In genomic region chr4:116010186-116010585, GRCm38 (mm10) we compare ENCODE assay signal across 20 mouse cellular contexts. TPM values are rescaled to one million over a fixed set of nuclear protein-coding genes. Genes with fewer than 3 reads are reported as not detected.
DNase-seq lines count a peak whose midpoint lies in the region; ATAC-seq lines count a peak whose summit lies in the region.
"Had no signal": no experiment of that assay in that cellular context is flagged by ENCODE, and none has a peak within 500 bp of the region (broad histone marks: within the 10 kb centered on the region; RNA-seq: fewer than 3 reads in every experiment).

No protein-coding gene starts in this region.

- DNase-seq in CD4-positive helper T cell, adult 2 months (ENCODE audit: low read depth, low spot score): peak; percentile 88
- peak; percentile 80 for DNase-seq in CD4-positive, CD25-positive, alpha-beta regulatory T cell, adult 2 months (ENCODE audit: low read depth, low spot score)
- peak; percentile 57 for DNase-seq in natural killer cell, adult 2 months (ENCODE audit: low spot score in 2 of 2)
- no peak for DNase-seq in left cerebral cortex, adult 8-10 months (ENCODE audit: low spot score in 2 of 2)
- DNase-seq in gastrocnemius, postnatal 25 days: no peak
- DNase-seq in gastrocnemius, postnatal 4 days (ENCODE audit: low spot score in 2 of 2): no peak
- DNase-seq: adrenal gland, adult 8-10 months; cerebellum, adult 8-10 months; cerebellum, postnatal 36 days; kidney, adult 8-10 months; kidney, postnatal 4 days; lung, postnatal 36 days; right cerebral cortex, adult 18-20 months; right cerebral cortex, postnatal 4 days; thymus, postnatal 14 days had no signal

- peak; percentile 82 for ATAC-seq in activated CD4-positive, CD25-positive, alpha-beta regulatory T cell, adult 4 months
- ATAC-seq: forebrain, embryonic 15.5 days; hindbrain, embryonic 16.5 days; intestine, embryonic 16.5 days; midbrain, embryonic 13.5 days had no signal

RNA-seq across cellular contexts. Expression of gene Faah, which starts 7.5 kb away (rescaled TPM):
- 10 to 100 TPM; 35.9 to 43.4 TPM for polyA plus RNA-seq in activated CD4-positive, CD25-positive, alpha-beta regulatory T cell, adult 4 months (2017; shearing (Covaris generic))
- 10 to 100 TPM; 77.3 to 81.9 (median 80.2) TPM for total RNA-seq in left cerebral cortex, adult 8-10 months (2022)
- under 1 TPM; 0.35 to 0.46 TPM for total RNA-seq in gastrocnemius, postnatal 25 days (2021)
- under 1 TPM; 0.15 to 0.57 TPM for total RNA-seq in gastrocnemius, postnatal 4 days (2021)

RNA-seq across cellular contexts. Expression of gene Nsun4, which starts 43.5 kb away (rescaled TPM):
- 10 to 100 TPM; 21.7 to 26.9 TPM for polyA plus RNA-seq in activated CD4-positive, CD25-positive, alpha-beta regulatory T cell, adult 4 months (2017; shearing (Covaris generic))
- total RNA-seq in left cerebral cortex, adult 8-10 months (2022): 10 to 100 TPM in 2 of 4 experiments, 1 to 10 TPM in 2; 9.0 to 11.5 (median 10.6) TPM
- 10 to 100 TPM; 15.3 to 16.7 TPM for total RNA-seq in gastrocnemius, postnatal 25 days (2021)
- total RNA-seq in gastrocnemius, postnatal 4 days (2021): 10 to 100 TPM; 15.0 TPM

Comparison
In these comparisons a context has a peak if more than half of its experiments do, and no peak if none do; other contexts are left out.
1. DNase-seq: peak in CD4-positive helper T cell, adult 2 months (single experiment), CD4-positive, CD25-positive, alpha-beta regulatory T cell, adult 2 months (single experiment) and natural killer cell, adult 2 months (2 of 2); none in left cerebral cortex, adult 8-10 months (0 of 2), gastrocnemius, postnatal 25 days (single experiment) and gastrocnemius, postnatal 4 days (0 of 2).
2. RNA of gene Faah, which starts 7.5 kb away (total RNA-seq): 77.3 to 81.9 TPM in left cerebral cortex, adult 8-10 months; 0.15 to 0.57 TPM in gastrocnemius, postnatal 4 days and 0.35 to 0.46 TPM in gastrocnemius, postnatal 25 days; every median in the first group is over 10 times any median in the second.